Mouse (Mus musculus) right cerebral cortex, postnatal 10 days (tissue): ENCODE measurements around the gene Ppfia3.
A peak's percentile ranks its signal among the peaks of the same experiment; 100 is the strongest.
"Not testable (repeated sequence)": the region's sequence is repeated elsewhere in the genome, so short reads cannot be mapped to it uniquely, and the experiment has no call there.

Experiments used
- DNase-seq, 2 experiments: peaks; one replicate each; pipeline ENCODE4 v3.0.0; 2021; ENCODE audit warnings: low spot score in 2 of 2

Ppfia3 gene

GRCm38 (mm10) chr7:45386077-45386476 is 19.3 kb upstream of the Ppfia3 start:
- peak in 1 of 2 experiments; percentile 16 for DNase-seq

GRCm38 (mm10) chr7:45376057-45376456 is 9.2 kb upstream of the Ppfia3 start:
- peak in 1 of 2 experiments; percentile 71 for DNase-seq

GRCm38 (mm10) chr7:45374620-45375019 is 7.8 kb upstream of the Ppfia3 start:
- no peak for DNase-seq

GRCm38 (mm10) chr7:45372371-45372770 is 5.6 kb upstream of the Ppfia3 start:
- no peak for DNase-seq

- DNase-seq, result peak; percentile 95 to 96
These were observed 3.9 kb upstream of the Ppfia3 start, which contains the start of gene Lin7b for GRCm38 (mm10) chr7:45370475-45371311. Lin7b (minus strand) TSS chr7:45370583.

GRCm38 (mm10) chr7:45369836-45370474 is 3.1 kb upstream of the Ppfia3 start:
- peak in 1 of 2 experiments; percentile 73 for DNase-seq

- DNase-seq, result peak in 1 of 2 experiments; percentile 56
These were observed 2.4 kb upstream of the Ppfia3 start for GRCm38 (mm10) chr7:45369022-45369745.

- DNase-seq, result peak; percentile 54 to 63
These were observed 1.4 kb upstream of the Ppfia3 start for GRCm38 (mm10) chr7:45368178-45368577.

GRCm38 (mm10) chr7:45367020-45367880 is 431 bp upstream of the Ppfia3 start:
- DNase-seq, result peak; percentile 99

- peak in 1 of 2 experiments; percentile 67 for DNase-seq
These were observed 822 bp downstream of the Ppfia3 start for GRCm38 (mm10) chr7:45365742-45366651.

- DNase-seq, result no peak
These were observed 2.8 kb downstream of the Ppfia3 start for GRCm38 (mm10) chr7:45363983-45364382.

GRCm38 (mm10) chr7:45362801-45363200 is 4.0 kb downstream of the Ppfia3 start:
- peak; percentile 60 to 62 for DNase-seq

GRCm38 (mm10) chr7:45361243-45361804 is 5.5 kb downstream of the Ppfia3 start:
- peak; percentile 90 to 93 for DNase-seq

GRCm38 (mm10) chr7:45360404-45361125 is 6.3 kb downstream of the Ppfia3 start:
- DNase-seq, result no peak

- not testable (repeated sequence) for DNase-seq
These were observed 7.7 kb downstream of the Ppfia3 start for GRCm38 (mm10) chr7:45359081-45359480.

- no peak for DNase-seq
These were observed 10.7 kb downstream of the Ppfia3 start for GRCm38 (mm10) chr7:45356087-45356486.

GRCm38 (mm10) chr7:45355318-45356020 is 11.3 kb downstream of the Ppfia3 start:
- no peak for DNase-seq

- no peak for DNase-seq
These were observed 13.8 kb downstream of the Ppfia3 start for GRCm38 (mm10) chr7:45353041-45353440.
